Mouse (Mus musculus) hindlimb bud, embryonic 11.5 days (tissue): ENCODE data around the gene Adora2b.

Experiments
- DNase-seq: peaks from one replicate; pipeline ENCODE4 v3.0.0-alpha.2; 2012; ENCODE audit warnings: low read depth, low spot score; ENCODE audit errors: extremely low spot score

Gene Adora2b

DNA sequence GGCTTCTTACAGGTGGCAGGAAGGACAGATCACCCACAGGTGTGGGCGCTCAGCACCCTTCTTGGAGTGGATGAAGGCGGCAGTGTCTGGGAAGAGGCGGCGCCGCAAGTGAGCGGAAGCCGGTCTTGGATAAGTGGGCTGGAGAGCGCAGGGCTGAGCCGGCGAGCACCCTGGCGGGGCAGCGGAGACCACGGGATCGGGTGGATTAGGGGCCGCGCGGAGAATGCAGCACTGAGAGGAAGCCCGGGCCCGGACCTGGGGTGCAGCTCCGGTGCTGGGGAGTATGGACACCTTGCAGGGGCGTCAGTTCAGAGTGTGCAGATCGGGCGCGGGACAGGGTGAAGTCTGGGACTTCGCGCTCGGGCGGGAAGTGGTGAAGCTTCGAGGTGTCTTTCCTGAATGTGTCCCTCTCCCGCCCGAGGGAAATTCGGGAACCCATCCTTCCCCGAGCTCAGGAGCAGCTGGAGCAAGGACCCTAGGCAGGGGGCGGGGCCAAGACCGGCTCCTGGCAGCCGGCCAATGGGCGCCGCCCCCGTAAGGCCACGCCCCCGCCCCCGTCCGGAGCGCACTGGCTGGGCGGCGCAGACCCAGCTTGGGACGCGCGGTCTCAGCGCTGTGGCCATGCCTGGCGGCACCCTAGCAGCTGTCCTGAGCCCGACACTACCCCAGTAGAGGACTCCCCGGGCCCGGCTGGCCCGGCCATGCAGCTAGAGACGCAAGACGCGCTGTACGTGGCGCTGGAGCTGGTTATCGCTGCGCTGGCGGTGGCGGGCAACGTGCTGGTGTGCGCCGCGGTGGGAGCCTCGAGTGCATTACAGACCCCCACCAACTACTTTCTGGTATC, at the start of gene Adora2b:
TSS of gene Adora2b (plus strand) at position 584 of the 844 bp plus-strand sequence.
- no peak for DNase-seq

DNA sequence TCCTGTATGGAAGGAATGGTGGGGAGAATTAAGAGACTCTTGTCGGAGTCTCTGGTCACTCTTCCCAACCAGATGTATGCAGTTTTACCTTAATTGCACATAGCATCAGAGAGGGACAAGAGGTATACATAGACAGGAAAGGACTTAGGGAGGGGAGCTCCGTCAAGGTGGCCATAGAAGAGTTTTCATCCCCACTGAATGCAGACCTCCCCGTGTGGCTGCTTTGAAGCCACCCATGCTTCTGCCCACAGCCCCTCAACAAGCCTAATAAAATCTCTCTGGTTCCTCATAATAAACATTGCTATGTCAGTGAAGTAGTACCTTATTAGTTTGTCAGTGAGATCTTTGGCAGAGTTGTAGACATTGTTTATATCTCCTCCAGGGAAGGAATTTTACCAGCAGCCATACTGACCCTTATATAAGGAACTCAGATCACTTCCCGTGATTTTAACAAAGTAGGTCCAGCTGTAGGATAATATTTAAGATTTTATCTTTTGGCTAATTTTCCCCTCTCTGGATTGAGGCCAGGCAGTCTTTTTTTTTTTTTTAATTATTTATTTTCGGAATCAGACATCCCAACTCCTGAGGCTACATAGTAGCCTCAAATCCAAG, 47.8 kb upstream of the Adora2b start:
- no peak for DNase-seq

DNA sequence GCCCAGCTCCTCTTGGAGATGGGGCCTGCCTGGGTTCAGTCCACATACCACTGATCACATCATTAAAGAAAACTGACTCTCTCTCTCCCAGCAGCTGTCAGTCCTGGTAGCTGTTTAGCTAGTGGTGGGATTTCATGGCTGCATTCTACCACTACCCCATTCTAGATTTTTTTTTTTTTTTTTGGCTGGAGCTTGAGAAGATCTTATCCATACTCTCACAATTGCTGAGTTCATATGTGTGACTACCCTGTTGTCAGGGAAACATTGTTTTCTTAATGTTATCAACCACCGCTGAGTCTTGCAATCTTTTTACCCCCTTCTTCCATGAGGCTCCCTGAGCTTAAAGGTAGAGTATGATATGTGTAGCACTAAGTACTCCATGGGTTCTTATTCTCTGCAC, 46.1 kb upstream of the Adora2b start:
- no peak for DNase-seq

DNA sequence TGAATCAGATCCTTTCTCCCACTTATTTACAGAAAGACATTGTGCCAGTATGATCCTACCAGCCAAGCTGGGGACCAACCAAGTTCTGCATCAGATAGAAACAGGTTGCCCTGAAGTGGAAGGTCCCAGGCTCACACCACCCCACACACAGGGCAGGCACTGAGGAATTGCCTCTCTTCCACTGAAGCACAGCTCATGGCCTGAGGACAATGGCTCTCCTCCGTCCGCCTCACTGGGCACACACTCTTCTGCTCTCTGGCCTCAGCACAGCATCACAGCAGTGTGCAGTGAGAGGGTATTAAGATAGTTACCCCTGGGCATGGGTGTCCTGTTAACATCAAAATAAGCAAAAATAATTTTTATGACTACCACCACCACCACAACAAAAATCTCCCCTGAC, 39.7 kb upstream of the Adora2b start:
- DNase-seq = no peak

DNA sequence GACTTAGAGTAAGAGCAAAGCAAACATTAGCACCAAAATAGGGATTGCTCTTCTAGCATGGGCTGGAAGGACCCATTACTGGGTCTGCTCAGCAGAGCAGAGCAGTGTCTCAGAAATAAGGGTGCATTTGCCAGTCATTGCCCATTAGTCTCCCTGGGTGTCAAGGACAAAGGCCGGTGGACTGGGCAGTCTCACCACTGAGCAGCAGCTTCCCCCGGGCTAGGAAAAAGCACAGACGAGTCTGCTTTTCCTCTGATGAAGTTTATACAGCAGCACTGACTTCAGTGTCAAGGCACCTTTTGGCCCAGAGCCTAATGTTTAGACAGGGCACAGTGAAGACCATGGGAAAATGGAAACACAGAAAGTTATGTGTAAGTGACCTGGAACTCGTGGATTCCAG, 38.9 kb upstream of the Adora2b start:
- no peak for DNase-seq

- no peak for DNase-seq
These were observed 35.3 kb upstream of the Adora2b start for GRCm38 (mm10) chr11:62213384-62213989.

DNA sequence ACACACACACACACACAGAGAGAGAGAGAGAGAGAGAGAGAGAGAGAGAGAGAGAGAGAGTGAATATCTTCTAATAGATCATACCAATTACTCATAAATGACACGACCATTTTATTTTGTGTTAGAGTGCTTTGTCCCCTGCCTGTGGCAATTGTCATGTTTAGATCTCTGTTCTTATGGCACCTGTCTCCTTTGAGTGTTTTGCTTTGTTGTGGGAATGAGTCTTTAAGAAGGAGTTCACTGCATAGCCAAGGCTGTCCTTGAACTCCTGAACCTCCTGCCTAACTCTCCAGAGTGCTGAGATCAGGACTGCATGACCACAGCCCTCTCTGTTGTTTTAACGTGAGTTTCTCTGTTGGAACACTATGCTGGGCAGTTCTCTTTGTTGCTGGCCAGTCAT, 33.7 kb upstream of the Adora2b start:
- no peak for DNase-seq

GRCm38 (mm10) chr11:62217751-62218150, 31.0 kb upstream of the Adora2b start:
- no peak for DNase-seq

DNA sequence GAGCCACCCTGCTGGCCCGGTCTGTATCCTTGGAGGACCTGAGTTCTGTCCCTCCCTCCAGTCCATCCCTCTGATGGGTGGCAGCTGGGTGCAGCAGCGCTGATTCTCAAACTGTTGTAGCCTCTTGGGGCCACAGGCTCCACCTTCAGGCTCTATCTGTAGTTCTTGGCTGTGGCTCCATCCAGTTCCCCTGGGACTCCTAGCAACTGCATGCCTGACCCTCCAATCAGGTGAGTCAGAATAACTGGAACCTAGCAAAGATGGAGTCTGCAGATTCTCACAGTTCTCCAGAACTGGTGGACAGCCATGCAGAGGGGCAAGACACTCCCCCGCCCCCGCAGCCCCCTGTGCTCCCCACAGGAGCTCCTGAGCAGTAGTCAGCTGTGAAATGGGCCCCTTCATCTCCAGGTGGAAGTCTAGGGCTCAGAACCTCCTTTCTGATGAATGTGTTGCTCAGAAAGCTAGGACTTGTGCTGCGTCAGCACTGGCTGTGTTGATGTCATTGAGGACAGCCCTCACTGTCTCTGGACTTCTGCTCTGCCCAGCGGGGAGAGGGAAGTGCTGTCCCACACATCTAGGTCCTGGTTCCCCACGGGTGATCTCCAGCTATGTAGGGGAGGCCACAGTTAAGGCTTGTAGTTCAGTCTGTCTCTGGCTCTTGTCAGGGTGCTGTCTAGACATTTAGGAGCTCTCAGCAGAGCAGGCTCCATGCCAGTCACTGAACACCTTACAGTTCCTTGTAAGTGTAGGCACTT, 27.9 kb upstream of the Adora2b start:
- no peak for DNase-seq

DNA sequence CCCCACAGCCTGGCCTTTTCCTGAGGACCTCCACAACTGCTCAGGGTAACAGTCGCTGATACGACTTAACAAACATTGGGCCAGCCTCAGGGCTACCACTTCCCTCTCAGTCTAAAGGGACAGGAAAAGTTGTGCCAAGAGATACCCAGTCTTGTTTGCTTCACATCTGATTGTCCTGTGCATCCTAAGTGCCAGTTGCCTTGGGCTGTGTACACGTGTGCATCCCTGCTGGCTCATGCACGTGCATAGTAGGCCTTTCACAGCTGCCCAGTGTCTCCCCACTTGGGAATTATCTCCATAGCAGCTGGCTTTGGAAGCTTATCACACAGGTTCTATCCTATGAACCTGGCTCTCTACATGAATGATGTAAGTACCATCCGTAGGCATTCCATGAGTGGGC, 25.4 kb upstream of the Adora2b start:
- DNase-seq = no peak

GRCm38 (mm10) chr11:62223962-62224361, 24.8 kb upstream of the Adora2b start:
- DNase-seq = no peak

GRCm38 (mm10) chr11:62224797-62225196, 24.0 kb upstream of the Adora2b start:
- DNase-seq = no peak

- DNase-seq = no peak
These were observed 8.0 kb upstream of the Adora2b start for GRCm38 (mm10) chr11:62240631-62241261.

- no peak for DNase-seq
These were observed 4.9 kb upstream of the Adora2b start for GRCm38 (mm10) chr11:62243871-62244270.

DNA sequence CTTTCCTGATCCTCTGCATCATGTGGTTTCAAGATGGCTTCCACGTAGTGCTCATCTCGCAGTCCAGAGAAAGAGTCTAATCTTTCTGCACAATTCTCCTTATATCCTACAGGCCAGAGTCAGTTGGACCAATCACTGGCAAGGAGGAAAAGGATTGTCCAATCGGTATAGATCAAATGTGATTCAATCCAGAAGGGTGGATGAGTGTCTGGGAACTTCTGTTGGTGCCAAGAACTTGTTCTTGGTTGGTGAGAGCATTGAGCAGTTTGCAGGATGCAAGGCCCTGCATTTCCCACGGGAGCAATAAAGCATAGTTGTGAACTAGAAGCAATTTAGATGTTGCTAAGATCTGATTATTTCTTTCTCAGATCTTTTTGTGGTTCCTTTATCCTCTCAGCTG, 4.3 kb upstream of the Adora2b start:
- no peak for DNase-seq

- DNase-seq = no peak
These were observed 904 bp upstream of the Adora2b start for GRCm38 (mm10) chr11:62247759-62248400.

- no peak for DNase-seq
These were observed 668 bp downstream of the Adora2b start for GRCm38 (mm10) chr11:62249266-62250037.

- peak; percentile 66 for DNase-seq
These were observed 2.3 kb downstream of the Adora2b start for GRCm38 (mm10) chr11:62251047-62251446.

GRCm38 (mm10) chr11:62253380-62253779, 4.6 kb downstream of the Adora2b start:
- DNase-seq = no peak

GRCm38 (mm10) chr11:62259214-62259613, 10.4 kb downstream of the Adora2b start:
- DNase-seq = no peak
